Mouse (Mus musculus) adipose tissue, adult 10 weeks (tissue): ENCODE results near the gene Pilrb1. TPM values are rescaled to one million over a fixed set of nuclear protein-coding genes. Genes with fewer than 3 reads are reported as not detected.

Source experiments
- polyA plus RNA-seq: library from polyadenylated mRNA; stranded (reverse); fragments of 350-450 nt; fragmentation: Illumina TruSeq; extraction: RNeasy Lipid Tissue Mini Kit (QIAGEN cat#74804); gene quantifications from one replicate; pipeline ENCODE4 v1.2.3, GENCODE M21; 2014; ENCODE audit warnings: low read depth, low replicate concordance

Pilrb1 gene
- 4.2 TPM for polyA plus RNA-seq

DNA sequence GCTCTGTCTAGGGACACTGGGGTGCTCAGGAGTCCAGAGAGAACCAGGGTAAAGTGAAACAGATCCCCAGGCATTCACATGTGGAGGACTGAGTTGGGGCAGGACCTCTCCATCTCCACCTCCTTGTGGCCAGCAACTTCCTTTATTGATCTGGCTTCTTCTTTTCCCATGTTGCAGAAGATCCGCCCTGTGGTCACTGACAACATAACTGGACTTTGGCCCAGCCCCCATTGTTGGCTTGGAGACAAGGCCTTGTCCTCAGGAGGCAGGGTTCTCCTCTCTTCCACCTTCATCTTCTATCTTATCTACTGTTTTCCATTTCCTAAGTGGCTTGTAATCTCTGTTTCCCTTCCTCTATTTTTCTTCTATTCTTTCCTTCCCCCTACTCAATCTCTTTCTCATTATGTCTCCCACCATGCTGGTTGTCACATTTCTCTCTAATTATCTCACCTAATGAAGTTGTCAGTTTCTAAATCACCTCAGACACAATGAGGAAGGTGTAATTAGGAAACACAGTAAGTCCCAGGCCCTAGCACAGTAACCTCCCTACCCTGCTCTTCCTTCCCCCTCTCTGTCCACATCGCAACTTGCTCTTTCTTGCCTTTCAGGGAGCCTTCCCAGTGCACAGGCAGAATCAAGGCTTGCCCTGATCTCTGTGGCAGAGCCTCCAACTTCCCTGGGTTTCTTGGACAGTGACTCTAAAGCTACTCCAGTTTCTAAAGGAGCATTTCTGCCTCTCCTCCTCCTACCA lies at the start of gene Pilrb1:
TSS of gene Pilrb1 (minus strand) at position 147 of the 751 bp plus-strand sequence.

DNA sequence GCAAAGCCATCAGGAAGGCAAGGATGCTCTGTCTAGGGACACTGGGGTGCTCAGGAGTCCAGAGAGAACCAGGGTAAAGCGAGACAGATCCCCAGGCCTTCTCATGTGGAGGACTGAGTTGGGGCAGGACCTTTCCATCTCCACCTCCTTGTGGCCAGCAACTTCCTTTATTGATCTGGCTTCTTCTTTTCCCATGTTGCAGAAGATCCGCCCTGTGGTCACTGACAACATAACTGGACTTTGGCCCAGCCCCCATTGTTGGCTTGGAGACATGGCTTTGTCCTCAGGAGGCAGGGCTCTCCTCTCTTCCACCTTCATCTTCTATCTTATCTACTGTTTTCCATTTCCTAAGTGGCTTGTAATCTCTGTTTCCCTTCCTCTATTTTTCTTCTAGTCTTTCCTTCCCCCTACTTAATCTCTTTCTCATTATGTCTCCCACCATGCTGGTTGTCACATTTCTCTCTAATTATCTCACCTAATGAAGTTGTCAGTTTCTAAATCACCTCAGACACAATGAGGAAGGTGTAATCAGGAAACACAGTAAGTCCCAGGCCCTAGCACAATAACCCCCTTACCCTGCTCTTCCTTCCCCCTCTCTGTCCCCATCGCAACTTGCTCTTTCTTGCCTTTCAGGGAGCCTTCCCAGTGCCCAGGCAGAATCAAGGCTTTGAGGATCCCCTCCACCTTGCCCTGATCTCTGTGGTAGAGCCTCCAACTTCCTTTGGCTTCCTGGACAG lies 13.9 kb upstream of the Pilrb1 start, which contains the start of gene Pilrb2:
TSS of gene Pilrb2 (minus strand) at position 172 of the 737 bp plus-strand sequence.

DNA sequence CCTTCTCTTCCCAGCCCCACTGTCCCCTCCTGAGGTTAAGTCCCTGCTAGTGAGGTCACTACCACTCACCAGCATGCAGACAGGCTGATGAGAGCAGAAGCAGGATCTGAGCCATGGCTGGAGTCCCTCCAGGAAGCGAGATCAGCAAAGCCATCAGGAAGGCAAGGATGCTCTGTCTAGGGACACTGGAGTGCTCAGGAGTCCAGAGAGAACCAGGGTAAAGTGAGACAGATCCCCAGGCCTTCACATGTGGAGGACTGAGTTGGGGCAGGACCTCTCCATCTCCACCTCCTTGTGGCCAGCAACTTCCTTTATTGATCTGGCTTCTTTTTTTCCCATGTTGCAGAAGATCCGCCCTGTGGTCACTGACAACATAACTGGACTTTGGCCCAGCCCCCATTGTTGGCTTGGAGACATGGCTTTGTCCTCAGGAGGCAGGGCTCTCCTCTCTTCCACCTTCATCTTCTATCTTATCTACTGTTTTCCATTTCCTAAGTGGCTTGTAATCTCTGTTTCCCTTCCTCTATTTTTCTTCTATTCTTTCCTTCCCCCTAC lies 21.9 kb downstream of the Pilrb1 start, which contains the start of gene Pilra:
TSS of gene Pilra (minus strand) at position 316 of the 555 bp plus-strand sequence.

Other genes starting within 250 kb of the Pilrb1 start
- 77.7 TPM for gene Pcolce, start 244.3 kb downstream of the Pilrb1 start, polyA plus RNA-seq
- 1.9 TPM for gene Fbxo24, start 229.1 kb downstream of the Pilrb1 start, polyA plus RNA-seq
- 42.0 TPM for gene Lrch4, start 229.0 kb downstream of the Pilrb1 start, polyA plus RNA-seq
- gene Gm20605, start 228.9 kb downstream of the Pilrb1 start, polyA plus RNA-seq = 19.6 TPM
- 18.4 TPM for gene Sap25, start 216.8 kb downstream of the Pilrb1 start, polyA plus RNA-seq
- gene Irs3, start 212.4 kb downstream of the Pilrb1 start, polyA plus RNA-seq = 15.2 TPM
- gene Agfg2, start 173.4 kb downstream of the Pilrb1 start, polyA plus RNA-seq = 32.8 TPM
- 3.1 TPM for gene Nyap1, start 116.5 kb downstream of the Pilrb1 start, polyA plus RNA-seq
- 187 TPM for gene Tsc22d4, start 112.4 kb downstream of the Pilrb1 start, polyA plus RNA-seq
- 12.7 TPM for gene Ppp1r35, start 79.3 kb downstream of the Pilrb1 start, polyA plus RNA-seq
- gene Mepce, start 70.5 kb downstream of the Pilrb1 start, polyA plus RNA-seq = 38.5 TPM
- 8.0 TPM for gene Zcwpw1, start 70.3 kb downstream of the Pilrb1 start, polyA plus RNA-seq
- 4.9 TPM for gene Pilra, start 21.8 kb downstream of the Pilrb1 start, polyA plus RNA-seq
- gene Pilrb2, start 13.7 kb upstream of the Pilrb1 start, polyA plus RNA-seq = 5.3 TPM
- gene Cyp3a13, start 63.5 kb upstream of the Pilrb1 start, polyA plus RNA-seq = 0.10 TPM
- 0.10 TPM for gene Gjc3, start 105.0 kb upstream of the Pilrb1 start, polyA plus RNA-seq
- 1.3 TPM for gene Azgp1, start 123.4 kb upstream of the Pilrb1 start, polyA plus RNA-seq
- not detected for gene Smok3a, start 163.2 kb upstream of the Pilrb1 start, polyA plus RNA-seq
- gene Smok3b, start 163.3 kb upstream of the Pilrb1 start, polyA plus RNA-seq = 0.36 TPM
- gene Smok3c, start 195.1 kb upstream of the Pilrb1 start, polyA plus RNA-seq = not detected
- 11.2 TPM for gene Zkscan1, start 227.0 kb upstream of the Pilrb1 start, polyA plus RNA-seq